Mouse (Mus musculus): ENCODE data around the gene Echdc3. TPM values are rescaled to one million over a fixed set of nuclear protein-coding genes. Genes with fewer than 3 reads are reported as not detected.
A peak's percentile ranks its signal among the peaks of the same experiment; 100 is the strongest.

The Echdc3 gene
- polyA plus RNA-seq, 1 experiment from 2014 or later, result 7.0 TPM

GRCm38 (mm10) chr2:6167843-6168558 is 44.8 kb downstream of the Echdc3 start:
- Histone ChIP-seq H3K36me3 (ENCODE audit: control insufficient read depth, insufficient read depth, low read length) (no peaks in the 10 kb centered on the region), H3K9me3 (ENCODE audit: control insufficient read depth, low read length) (no peaks in the 10 kb centered on the region), H3K4me3 (ENCODE audit: low read length) (no peak overlapping the region), H3K4me2 (replicated peaks; ENCODE audit: low read depth, low read length) (no peak overlapping the region), H3K27me3 (ENCODE audit: control insufficient read depth, insufficient read depth, low read length) (no peaks in the 10 kb centered on the region), H3K4me1 (ENCODE audit: control insufficient read depth, insufficient read depth, low read length) (peaks cover 2% of the 10 kb centered on the region), H3K9ac (ENCODE audit: low read depth, low read length) (no peak overlapping the region), H3K27ac (ENCODE audit: low read depth, low read length) (no peak overlapping the region)
- 17% methylated on average over 5 of the region's 5 CpGs for WGBS
- peak; percentile 30; the same call in 1 of the 2 replicates for ATAC-seq (ENCODE audit: low FRiP score, low TSS enrichment)

GRCm38 (mm10) chr2:6165771-6166170 is 47.1 kb downstream of the Echdc3 start:
- no peak overlapping the region for H3K4me3 ChIP-seq (ENCODE audit: low read length)
- H3K9me3 ChIP-seq (ENCODE audit: control insufficient read depth, low read length), result no peaks in the 10 kb centered on the region
- WGBS, result 73% methylated on average over 6 of the region's 6 CpGs
- H3K4me2 ChIP-seq (replicated peaks; ENCODE audit: low read depth, low read length), result no peak overlapping the region
- no peak overlapping the region for H3K9ac ChIP-seq (ENCODE audit: low read depth, low read length)
- peaks cover 11% of the 10 kb centered on the region for H3K4me1 ChIP-seq (ENCODE audit: control insufficient read depth, insufficient read depth, low read length)
- no peak for ATAC-seq (ENCODE audit: low FRiP score, low TSS enrichment)
- H3K36me3 ChIP-seq (ENCODE audit: control insufficient read depth, insufficient read depth, low read length), result no peaks in the 10 kb centered on the region
- no peak overlapping the region for H3K27ac ChIP-seq (ENCODE audit: low read depth, low read length)
- no peaks in the 10 kb centered on the region for H3K27me3 ChIP-seq (ENCODE audit: control insufficient read depth, insufficient read depth, low read length)

GRCm38 (mm10) chr2:6164606-6165290 is 48.1 kb downstream of the Echdc3 start:
- H3K36me3 ChIP-seq (ENCODE audit: control insufficient read depth, insufficient read depth, low read length), result no peaks in the 10 kb centered on the region
- peak overlapping the region; percentile 2; the same call in 1 of the 2 replicates for H3K27ac ChIP-seq (ENCODE audit: low read depth, low read length)
- H3K9me3 ChIP-seq (ENCODE audit: control insufficient read depth, low read length), result no peaks in the 10 kb centered on the region
- H3K4me2 ChIP-seq (replicated peaks; ENCODE audit: low read depth, low read length), result peak overlapping the region; percentile 13; the same call in 1 of the 2 replicates
- H3K9ac ChIP-seq (ENCODE audit: low read depth, low read length), result no peak overlapping the region
- peaks cover 19% of the 10 kb centered on the region for H3K4me1 ChIP-seq (ENCODE audit: control insufficient read depth, insufficient read depth, low read length)
- H3K27me3 ChIP-seq (ENCODE audit: control insufficient read depth, insufficient read depth, low read length), result no peaks in the 10 kb centered on the region
- WGBS, result 24% methylated on average over 16 of the region's 16 CpGs
- ATAC-seq (ENCODE audit: low FRiP score, low TSS enrichment), result no peak
- H3K4me3 ChIP-seq (ENCODE audit: low read length), result no peak overlapping the region

GRCm38 (mm10) chr2:6162366-6163040 is 50.3 kb downstream of the Echdc3 start:
- Histone ChIP-seq H3K27me3 (ENCODE audit: control insufficient read depth, insufficient read depth, low read length) (no peaks in the 10 kb centered on the region), H3K9me3 (ENCODE audit: control insufficient read depth, low read length) (no peaks in the 10 kb centered on the region), H3K36me3 (ENCODE audit: control insufficient read depth, insufficient read depth, low read length) (no peaks in the 10 kb centered on the region), H3K4me3 (ENCODE audit: low read length) (no peak overlapping the region), H3K9ac (ENCODE audit: low read depth, low read length) (no peak overlapping the region), H3K4me2 (replicated peaks; ENCODE audit: low read depth, low read length) (no peak overlapping the region), H3K27ac (ENCODE audit: low read depth, low read length) (no peak overlapping the region), H3K4me1 (ENCODE audit: control insufficient read depth, insufficient read depth, low read length) (peaks cover 22% of the 10 kb centered on the region)
- WGBS, result 25% methylated on average over 6 of the region's 6 CpGs
- ATAC-seq (ENCODE audit: low FRiP score, low TSS enrichment), result peak; percentile 37; the same call in 1 of the 2 replicates

GRCm38 (mm10) chr2:6159735-6160134 is 53.1 kb downstream of the Echdc3 start:
- no peaks in the 10 kb centered on the region for H3K36me3 ChIP-seq (ENCODE audit: control insufficient read depth, insufficient read depth, low read length)
- H3K9ac ChIP-seq (ENCODE audit: low read depth, low read length), result no peak overlapping the region
- ATAC-seq (ENCODE audit: low FRiP score, low TSS enrichment), result no peak
- no peaks in the 10 kb centered on the region for H3K27me3 ChIP-seq (ENCODE audit: control insufficient read depth, insufficient read depth, low read length)
- H3K9me3 ChIP-seq (ENCODE audit: control insufficient read depth, low read length), result no peaks in the 10 kb centered on the region
- no peak overlapping the region for H3K4me3 ChIP-seq (ENCODE audit: low read length)
- H3K27ac ChIP-seq (ENCODE audit: low read depth, low read length), result no peak overlapping the region
- H3K4me2 ChIP-seq (replicated peaks; ENCODE audit: low read depth, low read length), result no peak overlapping the region
- WGBS, result 48% methylated on average over 2 of the region's 2 CpGs
- peaks cover 22% of the 10 kb centered on the region for H3K4me1 ChIP-seq (ENCODE audit: control insufficient read depth, insufficient read depth, low read length)

- H3K36me3 ChIP-seq (ENCODE audit: control insufficient read depth, insufficient read depth, low read length), result no peaks in the 10 kb centered on the region
- no peak for ATAC-seq (ENCODE audit: low FRiP score, low TSS enrichment)
- H3K4me1 ChIP-seq (ENCODE audit: control insufficient read depth, insufficient read depth, low read length), result peaks cover 22% of the 10 kb centered on the region
- no peak overlapping the region for H3K27ac ChIP-seq (ENCODE audit: low read depth, low read length)
- no peak overlapping the region for H3K9ac ChIP-seq (ENCODE audit: low read depth, low read length)
- H3K4me2 ChIP-seq (replicated peaks; ENCODE audit: low read depth, low read length), result no peak overlapping the region
- H3K9me3 ChIP-seq (ENCODE audit: control insufficient read depth, low read length), result no peaks in the 10 kb centered on the region
- 89% methylated on average over 9 of the region's 9 CpGs for WGBS
- no peaks in the 10 kb centered on the region for H3K27me3 ChIP-seq (ENCODE audit: control insufficient read depth, insufficient read depth, low read length)
- no peak overlapping the region for H3K4me3 ChIP-seq (ENCODE audit: low read length)
Observed at GRCm38 (mm10) chr2:6159219-6159618, 53.6 kb downstream of the Echdc3 start.

GRCm38 (mm10) chr2:6157635-6158034 is 55.2 kb downstream of the Echdc3 start:
- no peak overlapping the region for H3K4me2 ChIP-seq (replicated peaks; ENCODE audit: low read depth, low read length)
- no peaks in the 10 kb centered on the region for H3K27me3 ChIP-seq (ENCODE audit: control insufficient read depth, insufficient read depth, low read length)
- 85% methylated on average over 7 of the region's 7 CpGs for WGBS
- H3K9ac ChIP-seq (ENCODE audit: low read depth, low read length), result no peak overlapping the region
- H3K4me3 ChIP-seq (ENCODE audit: low read length), result no peak overlapping the region
- no peaks in the 10 kb centered on the region for H3K36me3 ChIP-seq (ENCODE audit: control insufficient read depth, insufficient read depth, low read length)
- peaks cover 16% of the 10 kb centered on the region for H3K4me1 ChIP-seq (ENCODE audit: control insufficient read depth, insufficient read depth, low read length)
- no peak overlapping the region for H3K27ac ChIP-seq (ENCODE audit: low read depth, low read length)
- no peaks in the 10 kb centered on the region for H3K9me3 ChIP-seq (ENCODE audit: control insufficient read depth, low read length)
- no peak for ATAC-seq (ENCODE audit: low FRiP score, low TSS enrichment)

- Histone ChIP-seq H3K36me3 (ENCODE audit: control insufficient read depth, insufficient read depth, low read length) (no peaks in the 10 kb centered on the region), H3K4me2 (replicated peaks; ENCODE audit: low read depth, low read length) (no peak overlapping the region), H3K9ac (ENCODE audit: low read depth, low read length) (no peak overlapping the region), H3K4me3 (ENCODE audit: low read length) (no peak overlapping the region), H3K4me1 (ENCODE audit: control insufficient read depth, insufficient read depth, low read length) (peaks cover 12% of the 10 kb centered on the region; the same call in 1 of the 2 replicates), H3K27ac (ENCODE audit: low read depth, low read length) (no peak overlapping the region), H3K27me3 (ENCODE audit: control insufficient read depth, insufficient read depth, low read length) (no peaks in the 10 kb centered on the region), H3K9me3 (ENCODE audit: control insufficient read depth, low read length) (no peaks in the 10 kb centered on the region)
- WGBS, result 75% methylated on average over 4 of the region's 4 CpGs
- no peak for ATAC-seq (ENCODE audit: low FRiP score, low TSS enrichment)
Observed at GRCm38 (mm10) chr2:6157208-6157607, 55.6 kb downstream of the Echdc3 start.

GRCm38 (mm10) chr2:6149801-6150200 is 63.0 kb downstream of the Echdc3 start:
- H3K4me1 ChIP-seq (ENCODE audit: control insufficient read depth, insufficient read depth, low read length), result 0 out of 2 replicates have a peak, but pooled peaks cover 2% of the 10 kb centered on the region
- no peak overlapping the region for H3K9ac ChIP-seq (ENCODE audit: low read depth, low read length)
- no peak overlapping the region for H3K4me2 ChIP-seq (replicated peaks; ENCODE audit: low read depth, low read length)
- no peak for ATAC-seq (ENCODE audit: low FRiP score, low TSS enrichment)
- no peak overlapping the region for H3K4me3 ChIP-seq (ENCODE audit: low read length)
- 88% methylated on average over 5 of the region's 5 CpGs for WGBS
- H3K27me3 ChIP-seq (ENCODE audit: control insufficient read depth, insufficient read depth, low read length), result no peaks in the 10 kb centered on the region
- H3K27ac ChIP-seq (ENCODE audit: low read depth, low read length), result no peak overlapping the region
- no peaks in the 10 kb centered on the region for H3K9me3 ChIP-seq (ENCODE audit: control insufficient read depth, low read length)
- no peaks in the 10 kb centered on the region for H3K36me3 ChIP-seq (ENCODE audit: control insufficient read depth, insufficient read depth, low read length)

Data from kidney, embryonic 14.5 days (tissue).